Mouse (Mus musculus) lung, postnatal 0 days (tissue): ENCODE measurements at regions not wholly inside any gene's neighbourhood (a gene's known extent, or its start where the extent isn't known, plus 50 kb on each side); places are given as distances from the start of the nearest gene placed in this dataset.
"Not testable (repeated sequence)": the region's sequence is repeated elsewhere in the genome, so short reads cannot be mapped to it uniquely, and the experiment has no call there.

Experiments
- CTCF ChIP-seq: IDR thresholded peaks from 2 replicates; pipeline ENCODE4 v1.5.1; 2016; ENCODE audit warnings: antibody characterized with exemption, mild to moderate bottlenecking
- EP300 ChIP-seq: IDR thresholded peaks from 2 replicates; pipeline ENCODE4 v1.6.1; 2016; ENCODE audit warnings: antibody characterized with exemption, mild to moderate bottlenecking, control low read depth

DNA sequence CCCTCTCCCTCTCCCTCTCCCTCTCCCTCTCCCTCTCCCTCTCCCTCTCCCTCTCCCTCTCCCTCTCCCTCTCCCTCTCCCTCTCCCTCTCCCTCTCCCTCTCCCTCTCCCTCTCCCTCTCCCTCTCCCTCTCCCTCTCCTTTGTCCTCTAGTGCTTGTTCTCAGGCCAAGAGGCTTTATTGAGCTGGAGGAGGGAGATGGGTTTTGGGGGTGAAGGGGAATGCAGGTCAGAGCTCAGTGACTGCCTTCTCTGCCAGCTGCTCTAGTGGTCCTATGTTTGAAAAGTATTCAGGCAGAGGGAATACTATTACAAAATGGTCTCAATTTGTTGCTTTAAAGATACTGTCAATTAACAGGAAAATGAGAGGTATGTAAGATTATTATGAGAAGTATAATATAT, 251.6 kb upstream of the Ubash3b start:
- not testable (repeated sequence) for TF ChIP-seq CTCF, EP300
